19 mouse cellular contexts compared by ENCODE assay signal in genomic region chr2:44234856-44235255, GRCm38 (mm10).
"Had no signal": no experiment of that assay in that cellular context is flagged by ENCODE, and none has a peak within 500 bp of the region (broad histone marks: within the 10 kb centered on the region; RNA-seq: fewer than 3 reads in every experiment).

No protein-coding gene starts in this region.

- H3K4me1 ChIP-seq: limb, embryonic 12.5 days; limb, embryonic 15.5 days; megakaryocyte, embryonic 14.5 days; midbrain, embryonic 12.5 days had no signal

- H3K9ac ChIP-seq: limb, embryonic 12.5 days; limb, embryonic 15.5 days; liver, embryonic 14.5 days; liver, postnatal 0 days; lung, embryonic 14.5 days; midbrain, embryonic 12.5 days had no signal

- DNase-seq: kidney, adult 2 months; kidney, postnatal 25 days; layer of hippocampus, adult 9-11 months; liver, postnatal 0 days; lung, embryonic 14.5 days; lung, postnatal 10 days; lung, postnatal 36 days; thymus, adult 2 months; thymus, postnatal 14 days; thymus, postnatal 4 days had no signal

- H3K4me2 ChIP-seq: limb, embryonic 12.5 days; limb, embryonic 15.5 days; liver, embryonic 11.5 days; lung, embryonic 14.5 days; midbrain, embryonic 12.5 days had no signal

- H3K36me3 ChIP-seq: limb, embryonic 12.5 days; limb, embryonic 15.5 days; midbrain, embryonic 12.5 days had no signal

- H3K27ac ChIP-seq: kidney, postnatal 0 days; limb, embryonic 12.5 days; limb, embryonic 15.5 days; liver, embryonic 14.5 days; midbrain, embryonic 12.5 days had no signal

- H3K4me3 ChIP-seq: limb, embryonic 12.5 days; limb, embryonic 15.5 days; megakaryocyte, embryonic 14.5 days; midbrain, embryonic 12.5 days; myocyte had no signal

- H3K27me3 ChIP-seq: limb, embryonic 12.5 days; limb, embryonic 15.5 days; megakaryocyte, embryonic 14.5 days; midbrain, embryonic 12.5 days had no signal

- ATAC-seq: liver, postnatal 0 days; midbrain, embryonic 16.5 days had no signal

- H3K9me3 ChIP-seq: limb, embryonic 12.5 days; limb, embryonic 15.5 days; megakaryocyte, embryonic 14.5 days; midbrain, embryonic 12.5 days had no signal
